Mouse (Mus musculus): ENCODE measurements at regions not wholly inside any gene's neighbourhood (a gene's known extent, or its start where the extent isn't known, plus 50 kb on each side); places are given as distances from the start of the nearest gene placed in this dataset.

- peak; percentile 24 for DNase-seq (ENCODE audit: low spot score)
- no peak overlapping the region for H3K4me3 ChIP-seq (ENCODE audit: low read depth, low read length)
- H3K4me1 ChIP-seq (replicated peaks; ENCODE audit: control insufficient read depth, insufficient read depth, low read length) = no peaks in the 10 kb centered on the region
- no peak overlapping the region for H3K9ac ChIP-seq (ENCODE audit: low read length)
- H3K27ac ChIP-seq (ENCODE audit: low read depth) = no peak overlapping the region
- no peaks in the 10 kb centered on the region for H3K27me3 ChIP-seq (replicated peaks; ENCODE audit: control insufficient read depth, insufficient read depth, low read length)
- no peak for ATAC-seq (replicated peaks; ENCODE audit: low FRiP score, low TSS enrichment, low read depth)
- no peaks in the 10 kb centered on the region for H3K36me3 ChIP-seq (ENCODE audit: control insufficient read depth, insufficient read depth, low read length)
- no peak overlapping the region for H3K4me2 ChIP-seq (ENCODE audit: low read length)
- WGBS = 86% methylated on average over 1 of the region's 2 CpGs
- H3K9me3 ChIP-seq (ENCODE audit: control insufficient read depth, low read length) = no peaks in the 10 kb centered on the region
Observed at GRCm38 (mm10) chr11:24339061-24339460, 261.2 kb downstream of the Bcl11a start.

GRCm38 (mm10) chr11:24340677-24341076 is 262.8 kb downstream of the Bcl11a start:
- H3K9ac ChIP-seq (ENCODE audit: low read length) = no peak overlapping the region
- no peak overlapping the region for H3K4me3 ChIP-seq (ENCODE audit: low read depth, low read length)
- no peaks in the 10 kb centered on the region for H3K27me3 ChIP-seq (replicated peaks; ENCODE audit: control insufficient read depth, insufficient read depth, low read length)
- no peaks in the 10 kb centered on the region for H3K36me3 ChIP-seq (ENCODE audit: control insufficient read depth, insufficient read depth, low read length)
- no peak overlapping the region for H3K4me2 ChIP-seq (ENCODE audit: low read length)
- ATAC-seq (replicated peaks; ENCODE audit: low FRiP score, low TSS enrichment, low read depth) (no peak), DNase-seq (ENCODE audit: low spot score) (peak; percentile 41)
- H3K9me3 ChIP-seq (ENCODE audit: control insufficient read depth, low read length) = no peaks in the 10 kb centered on the region
- H3K4me1 ChIP-seq (replicated peaks; ENCODE audit: control insufficient read depth, insufficient read depth, low read length) = no peaks in the 10 kb centered on the region
- WGBS = 65% methylated on average over 2 of the region's 2 CpGs
- no peak overlapping the region for H3K27ac ChIP-seq (ENCODE audit: low read depth)

GRCm38 (mm10) chr11:24341650-24342049 is 263.8 kb downstream of the Bcl11a start:
- Histone ChIP-seq H3K9me3 (ENCODE audit: control insufficient read depth, low read length) (no peaks in the 10 kb centered on the region), H3K27ac (ENCODE audit: low read depth) (no peak overlapping the region), H3K9ac (ENCODE audit: low read length) (no peak overlapping the region), H3K4me1 (replicated peaks; ENCODE audit: control insufficient read depth, insufficient read depth, low read length) (no peaks in the 10 kb centered on the region; the same call in 1 of the 2 replicates), H3K27me3 (replicated peaks; ENCODE audit: control insufficient read depth, insufficient read depth, low read length) (no peaks in the 10 kb centered on the region), H3K36me3 (ENCODE audit: control insufficient read depth, insufficient read depth, low read length) (no peaks in the 10 kb centered on the region), H3K4me3 (ENCODE audit: low read depth, low read length) (no peak overlapping the region), H3K4me2 (ENCODE audit: low read length) (no peak overlapping the region)
- no peak for DNase-seq (ENCODE audit: low spot score)
- no peak for ATAC-seq (replicated peaks; ENCODE audit: low FRiP score, low TSS enrichment, low read depth)
- WGBS = 67% methylated on average over 3 of the region's 3 CpGs

- no peak overlapping the region for H3K9ac ChIP-seq (ENCODE audit: low read length)
- H3K9me3 ChIP-seq (ENCODE audit: control insufficient read depth, low read length) = no peaks in the 10 kb centered on the region
- no peaks in the 10 kb centered on the region for H3K36me3 ChIP-seq (ENCODE audit: control insufficient read depth, insufficient read depth, low read length)
- ATAC-seq (replicated peaks; ENCODE audit: low FRiP score, low TSS enrichment, low read depth) (no peak), DNase-seq (ENCODE audit: low spot score) (peak; percentile 46)
- H3K4me2 ChIP-seq (ENCODE audit: low read length) = no peak overlapping the region
- no peaks in the 10 kb centered on the region; the same call in 1 of the 2 replicates for H3K4me1 ChIP-seq (replicated peaks; ENCODE audit: control insufficient read depth, insufficient read depth, low read length)
- H3K27ac ChIP-seq (ENCODE audit: low read depth) = no peak overlapping the region
- WGBS = 42% methylated on average over 2 of the region's 2 CpGs
- no peak overlapping the region for H3K4me3 ChIP-seq (ENCODE audit: low read depth, low read length)
- H3K27me3 ChIP-seq (replicated peaks; ENCODE audit: control insufficient read depth, insufficient read depth, low read length) = no peaks in the 10 kb centered on the region
Observed at GRCm38 (mm10) chr11:24342176-24342575, 264.3 kb downstream of the Bcl11a start.

- DNase-seq (ENCODE audit: low spot score) (peak; percentile 46), ATAC-seq (replicated peaks; ENCODE audit: low FRiP score, low TSS enrichment, low read depth) (no peak)
- Histone ChIP-seq H3K27ac (ENCODE audit: low read depth) (no peak overlapping the region), H3K9ac (ENCODE audit: low read length) (no peak overlapping the region), H3K36me3 (ENCODE audit: control insufficient read depth, insufficient read depth, low read length) (no peaks in the 10 kb centered on the region), H3K4me2 (ENCODE audit: low read length) (no peak overlapping the region), H3K9me3 (ENCODE audit: control insufficient read depth, low read length) (no peaks in the 10 kb centered on the region), H3K27me3 (replicated peaks; ENCODE audit: control insufficient read depth, insufficient read depth, low read length) (no peaks in the 10 kb centered on the region), H3K4me3 (ENCODE audit: low read depth, low read length) (no peak overlapping the region), H3K4me1 (replicated peaks; ENCODE audit: control insufficient read depth, insufficient read depth, low read length) (no peaks in the 10 kb centered on the region; the same call in 1 of the 2 replicates)
- WGBS = 93% methylated on average over 2 of the region's 2 CpGs
Observed at GRCm38 (mm10) chr11:24342732-24343131, 264.9 kb downstream of the Bcl11a start.

GRCm38 (mm10) chr11:24347225-24347624 is 269.4 kb downstream of the Bcl11a start:
- DNase-seq (ENCODE audit: low spot score) (no peak), ATAC-seq (replicated peaks; ENCODE audit: low FRiP score, low TSS enrichment, low read depth) (no peak)
- Histone ChIP-seq H3K9me3 (ENCODE audit: control insufficient read depth, low read length) (no peaks in the 10 kb centered on the region), H3K4me1 (replicated peaks; ENCODE audit: control insufficient read depth, insufficient read depth, low read length) (no peaks in the 10 kb centered on the region; the same call in 1 of the 2 replicates), H3K4me3 (ENCODE audit: low read depth, low read length) (no peak overlapping the region), H3K27me3 (replicated peaks; ENCODE audit: control insufficient read depth, insufficient read depth, low read length) (no peaks in the 10 kb centered on the region), H3K4me2 (ENCODE audit: low read length) (no peak overlapping the region), H3K9ac (ENCODE audit: low read length) (no peak overlapping the region), H3K27ac (ENCODE audit: low read depth) (no peak overlapping the region), H3K36me3 (ENCODE audit: control insufficient read depth, insufficient read depth, low read length) (no peaks in the 10 kb centered on the region)
- 41% methylated on average over 12 of the region's 12 CpGs for WGBS

- DNase-seq (ENCODE audit: low spot score) = no peak
Observed at GRCm38 (mm10) chr11:24348741-24349140, 270.9 kb downstream of the Bcl11a start.

GRCm38 (mm10) chr11:24349967-24350643 is 272.2 kb downstream of the Bcl11a start:
- no peaks in the 10 kb centered on the region for H3K9me3 ChIP-seq (ENCODE audit: control insufficient read depth, low read length)
- no peak overlapping the region for H3K27ac ChIP-seq (ENCODE audit: low read depth)
- H3K4me1 ChIP-seq (replicated peaks; ENCODE audit: control insufficient read depth, insufficient read depth, low read length) = no peaks in the 10 kb centered on the region; the same call in 1 of the 2 replicates
- no peaks in the 10 kb centered on the region for H3K36me3 ChIP-seq (ENCODE audit: control insufficient read depth, insufficient read depth, low read length)
- no peak overlapping the region for H3K9ac ChIP-seq (ENCODE audit: low read length)
- no peak for ATAC-seq (replicated peaks; ENCODE audit: low FRiP score, low TSS enrichment, low read depth)
- no peaks in the 10 kb centered on the region for H3K27me3 ChIP-seq (replicated peaks; ENCODE audit: control insufficient read depth, insufficient read depth, low read length)
- no peak overlapping the region for H3K4me3 ChIP-seq (ENCODE audit: low read depth, low read length)
- 60% methylated on average over 10 of the region's 10 CpGs for WGBS
- no peak for DNase-seq (ENCODE audit: low spot score)
- H3K4me2 ChIP-seq (ENCODE audit: low read length) = no peak overlapping the region

More at GRCm38 (mm10) chr11:24348741-24349140, 270.9 kb downstream of the Bcl11a start:
- no peak overlapping the region for H3K4me2 ChIP-seq (ENCODE audit: low read length)
- no peak overlapping the region for H3K4me3 ChIP-seq (ENCODE audit: low read depth, low read length)
- no peak overlapping the region for H3K9ac ChIP-seq (ENCODE audit: low read length)
- H3K36me3 ChIP-seq (ENCODE audit: control insufficient read depth, insufficient read depth, low read length) = no peaks in the 10 kb centered on the region
- H3K9me3 ChIP-seq (ENCODE audit: control insufficient read depth, low read length) = no peaks in the 10 kb centered on the region
- no peak overlapping the region for H3K27ac ChIP-seq (ENCODE audit: low read depth)
- no peaks in the 10 kb centered on the region for H3K27me3 ChIP-seq (replicated peaks; ENCODE audit: control insufficient read depth, insufficient read depth, low read length)
- H3K4me1 ChIP-seq (replicated peaks; ENCODE audit: control insufficient read depth, insufficient read depth, low read length) = no peaks in the 10 kb centered on the region; the same call in 1 of the 2 replicates
- no peak for ATAC-seq (replicated peaks; ENCODE audit: low FRiP score, low TSS enrichment, low read depth)
- 48% methylated on average over 4 of the region's 4 CpGs for WGBS

- no peak overlapping the region for H3K4me2 ChIP-seq (ENCODE audit: low read length)
- no peak for ATAC-seq (replicated peaks; ENCODE audit: low FRiP score, low TSS enrichment, low read depth)
- 82% methylated on average over 4 of the region's 4 CpGs for WGBS
- no peaks in the 10 kb centered on the region for H3K27me3 ChIP-seq (replicated peaks; ENCODE audit: control insufficient read depth, insufficient read depth, low read length)
- H3K9ac ChIP-seq (ENCODE audit: low read length) = no peak overlapping the region
- H3K9me3 ChIP-seq (ENCODE audit: control insufficient read depth, low read length) = no peaks in the 10 kb centered on the region
- no peaks in the 10 kb centered on the region; the same call in 1 of the 2 replicates for H3K4me1 ChIP-seq (replicated peaks; ENCODE audit: control insufficient read depth, insufficient read depth, low read length)
- no peak overlapping the region for H3K4me3 ChIP-seq (ENCODE audit: low read depth, low read length)
- H3K36me3 ChIP-seq (ENCODE audit: control insufficient read depth, insufficient read depth, low read length) = no peaks in the 10 kb centered on the region
- no peak overlapping the region for H3K27ac ChIP-seq (ENCODE audit: low read depth)
- DNase-seq (ENCODE audit: low spot score) = no peak
Observed at GRCm38 (mm10) chr11:24350839-24351238, 273.0 kb downstream of the Bcl11a start.

Measured in intestine, embryonic 14.5 days (tissue).